Mouse (Mus musculus): ENCODE measurements at regions not wholly inside any gene's neighbourhood (a gene's known extent, or its start where the extent isn't known, plus 50 kb on each side); places are given as distances from the start of the nearest gene placed in this dataset.

DNA sequence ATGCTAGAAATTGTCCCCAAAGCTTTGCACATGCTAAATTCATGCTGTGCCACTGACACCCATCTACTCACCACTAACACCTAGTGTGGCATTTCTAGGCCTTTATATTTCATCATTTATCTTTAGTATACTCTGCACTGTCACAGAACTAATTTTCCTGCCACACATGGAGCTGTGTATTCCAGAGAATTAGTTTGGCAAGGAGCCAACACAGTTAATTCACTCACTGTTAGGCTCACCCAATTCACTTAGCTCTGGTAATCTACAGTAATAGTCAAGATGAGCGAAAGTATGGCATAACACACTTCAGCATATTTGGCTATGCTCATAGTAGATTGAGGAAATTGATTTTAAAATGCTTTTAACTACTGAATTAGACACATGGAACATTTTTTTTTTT is 532.0 kb downstream of the Ptprc start:
- no peak for DNase-seq (ENCODE audit: low spot score)

DNA sequence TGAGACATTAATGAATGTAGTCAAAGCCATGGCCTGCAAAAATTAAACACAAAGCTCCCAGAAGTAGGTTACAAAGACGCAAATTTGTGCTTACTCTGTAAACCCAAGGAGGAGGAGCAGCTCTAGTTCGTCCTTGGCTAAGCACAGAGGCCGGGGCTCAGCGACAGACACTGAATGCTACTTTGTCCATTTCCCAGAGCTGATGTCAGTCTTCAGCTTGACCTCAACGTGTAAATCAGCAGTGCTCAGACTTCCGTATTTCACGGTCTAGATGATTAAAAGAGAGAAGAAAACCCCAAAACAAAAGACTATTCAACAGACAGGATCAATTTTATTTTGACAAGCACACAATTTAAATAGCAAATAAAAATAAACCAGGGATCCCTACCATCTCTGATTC is 534.7 kb downstream of the Ptprc start:
- no peak overlapping the region for H3K4me2 ChIP-seq (replicated peaks; ENCODE audit: low read depth, low read length, severe bottlenecking)
- H3K27ac ChIP-seq (replicated peaks; ENCODE audit: low read depth, low read length): no peak overlapping the region
- H3K4me1 ChIP-seq (ENCODE audit: control insufficient read depth, insufficient read depth, low read length): peaks cover 3% of the 10 kb centered on the region
- WGBS: 61% methylated on average over 7 of the region's 7 CpGs
- no peaks in the 10 kb centered on the region for H3K27me3 ChIP-seq (ENCODE audit: control insufficient read depth, insufficient read depth, low read length)
- TF ChIP-seq POLR2A (IDR thresholded peaks at IDR 0.05; ENCODE audit: borderline replicate concordance, extremely low read depth, insufficient read depth, insufficient read length): no peak
- no peak overlapping the region for H3K4me3 ChIP-seq (replicated peaks; ENCODE audit: low read length)
- no peaks in the 10 kb centered on the region for H3K9me3 ChIP-seq (ENCODE audit: control insufficient read depth, low read length)
- no peaks in the 10 kb centered on the region for H3K36me3 ChIP-seq (ENCODE audit: control insufficient read depth, insufficient read depth, low read length)
- ATAC-seq (ENCODE audit: low FRiP score, low read depth) (no peak), DNase-seq (ENCODE audit: low spot score) (no peak)
- H3K9ac ChIP-seq (ENCODE audit: low read depth, low read length, severe bottlenecking): no peak overlapping the region

More for the DNA sequence above, 532.0 kb downstream of the Ptprc start:
- Histone ChIP-seq H3K9ac (ENCODE audit: low read depth, low read length, severe bottlenecking) (no peak overlapping the region), H3K4me1 (ENCODE audit: control insufficient read depth, insufficient read depth, low read length) (peaks cover 3% of the 10 kb centered on the region; the same call in 1 of the 2 replicates), H3K4me3 (replicated peaks; ENCODE audit: low read length) (no peak overlapping the region), H3K27me3 (ENCODE audit: control insufficient read depth, insufficient read depth, low read length) (no peaks in the 10 kb centered on the region), H3K36me3 (ENCODE audit: control insufficient read depth, insufficient read depth, low read length) (no peaks in the 10 kb centered on the region), H3K27ac (replicated peaks; ENCODE audit: low read depth, low read length) (no peak overlapping the region), H3K9me3 (ENCODE audit: control insufficient read depth, low read length) (no peaks in the 10 kb centered on the region), H3K4me2 (replicated peaks; ENCODE audit: low read depth, low read length, severe bottlenecking) (no peak overlapping the region)
- no peak for TF ChIP-seq POLR2A (IDR thresholded peaks at IDR 0.05; ENCODE audit: borderline replicate concordance, extremely low read depth, insufficient read depth, insufficient read length)
- 82% methylated on average over 1 of the region's 1 CpGs for WGBS
- ATAC-seq (ENCODE audit: low FRiP score, low read depth): no peak

DNA sequence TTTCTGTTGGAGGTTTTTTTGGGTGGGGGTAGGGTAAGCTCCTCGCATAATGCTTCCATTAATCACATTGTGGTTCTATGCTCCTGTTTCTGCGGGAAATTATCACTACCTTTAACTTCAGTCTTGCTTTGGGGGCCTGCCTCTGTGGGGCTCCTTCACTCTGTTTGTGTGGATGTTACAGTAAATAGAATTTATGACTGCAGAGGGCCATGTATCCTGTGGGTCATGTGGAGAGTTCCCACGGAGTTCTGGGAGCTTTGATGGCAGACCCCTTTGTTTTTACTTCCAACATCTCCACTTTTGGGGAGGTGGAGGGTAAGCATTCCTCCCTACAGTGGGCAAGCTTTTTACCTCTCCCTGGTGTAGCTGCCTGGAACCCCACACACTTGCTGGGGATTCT is 538.6 kb downstream of the Ptprc start:
- Histone ChIP-seq H3K4me2 (replicated peaks; ENCODE audit: low read depth, low read length, severe bottlenecking) (no peak overlapping the region), H3K4me1 (ENCODE audit: control insufficient read depth, insufficient read depth, low read length) (no peaks in the 10 kb centered on the region; the same call in 1 of the 2 replicates), H3K9me3 (ENCODE audit: control insufficient read depth, low read length) (no peaks in the 10 kb centered on the region), H3K4me3 (replicated peaks; ENCODE audit: low read length) (no peak overlapping the region), H3K27ac (replicated peaks; ENCODE audit: low read depth, low read length) (no peak overlapping the region), H3K9ac (ENCODE audit: low read depth, low read length, severe bottlenecking) (no peak overlapping the region), H3K36me3 (ENCODE audit: control insufficient read depth, insufficient read depth, low read length) (no peaks in the 10 kb centered on the region), H3K27me3 (ENCODE audit: control insufficient read depth, insufficient read depth, low read length) (no peaks in the 10 kb centered on the region)
- ATAC-seq (ENCODE audit: low FRiP score, low read depth) (no peak), DNase-seq (ENCODE audit: low spot score) (no peak)
- no peak for TF ChIP-seq POLR2A (IDR thresholded peaks at IDR 0.05; ENCODE audit: borderline replicate concordance, extremely low read depth, insufficient read depth, insufficient read length)
- WGBS: 29% methylated on average over 3 of the region's 3 CpGs

- no peak for ATAC-seq (ENCODE audit: low FRiP score, low read depth)
- TF ChIP-seq POLR2A (IDR thresholded peaks at IDR 0.05; ENCODE audit: borderline replicate concordance, extremely low read depth, insufficient read depth, insufficient read length): no peak
- H3K36me3 ChIP-seq (ENCODE audit: control insufficient read depth, insufficient read depth, low read length): no peaks in the 10 kb centered on the region
- no peaks in the 10 kb centered on the region; the same call in 1 of the 2 replicates for H3K4me1 ChIP-seq (ENCODE audit: control insufficient read depth, insufficient read depth, low read length)
- H3K4me2 ChIP-seq (replicated peaks; ENCODE audit: low read depth, low read length, severe bottlenecking): no peak overlapping the region
- no peak overlapping the region for H3K9ac ChIP-seq (ENCODE audit: low read depth, low read length, severe bottlenecking)
- no peak overlapping the region for H3K4me3 ChIP-seq (replicated peaks; ENCODE audit: low read length)
- H3K27me3 ChIP-seq (ENCODE audit: control insufficient read depth, insufficient read depth, low read length): no peaks in the 10 kb centered on the region
- DNase-seq (ENCODE audit: low spot score): no peak
- H3K9me3 ChIP-seq (ENCODE audit: control insufficient read depth, low read length): no peaks in the 10 kb centered on the region
- WGBS: 55% methylated on average over 3 of the region's 3 CpGs
- no peak overlapping the region for H3K27ac ChIP-seq (replicated peaks; ENCODE audit: low read depth, low read length)
Measured at GRCm38 (mm10) chr1:137636321-137636944, 539.1 kb downstream of the Ptprc start.

DNA sequence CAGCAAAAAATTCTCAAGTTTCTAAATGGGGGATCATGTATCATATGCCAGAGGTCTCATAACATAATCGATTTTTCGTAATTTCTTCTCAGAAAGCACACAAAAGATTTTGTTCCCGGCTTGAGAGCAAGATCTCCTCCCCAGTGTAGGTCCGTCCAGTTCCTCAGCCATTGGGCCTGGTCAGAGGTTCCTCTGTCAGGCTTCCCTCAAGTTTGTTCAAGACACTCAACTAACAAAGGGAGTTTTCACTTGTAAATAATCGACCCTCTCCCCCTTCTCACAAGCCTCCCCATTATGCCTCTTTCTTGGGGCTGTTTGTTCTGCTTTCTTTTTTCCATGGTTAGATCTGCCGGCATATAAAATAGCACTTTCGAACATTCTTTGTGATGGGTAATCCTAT is 539.7 kb downstream of the Ptprc start:
- Histone ChIP-seq H3K9me3 (ENCODE audit: control insufficient read depth, low read length) (no peaks in the 10 kb centered on the region), H3K9ac (ENCODE audit: low read depth, low read length, severe bottlenecking) (no peak overlapping the region), H3K4me3 (replicated peaks; ENCODE audit: low read length) (no peak overlapping the region), H3K4me2 (replicated peaks; ENCODE audit: low read depth, low read length, severe bottlenecking) (no peak overlapping the region), H3K27ac (replicated peaks; ENCODE audit: low read depth, low read length) (no peak overlapping the region), H3K27me3 (ENCODE audit: control insufficient read depth, insufficient read depth, low read length) (no peaks in the 10 kb centered on the region), H3K4me1 (ENCODE audit: control insufficient read depth, insufficient read depth, low read length) (no peaks in the 10 kb centered on the region; the same call in 1 of the 2 replicates), H3K36me3 (ENCODE audit: control insufficient read depth, insufficient read depth, low read length) (no peaks in the 10 kb centered on the region)
- DNase-seq (ENCODE audit: low spot score) (no peak), ATAC-seq (ENCODE audit: low FRiP score, low read depth) (no peak)
- no peak for TF ChIP-seq POLR2A (IDR thresholded peaks at IDR 0.05; ENCODE audit: borderline replicate concordance, extremely low read depth, insufficient read depth, insufficient read length)
- 61% methylated on average over 7 of the region's 7 CpGs for WGBS

Data from limb, embryonic 14.5 days (tissue).